Mouse (Mus musculus) embryonic facial prominence, embryonic 11.5 days (tissue): ENCODE data around the gene Cgnl1. TPM values are rescaled to one million over a fixed set of nuclear protein-coding genes. Genes with fewer than 3 reads are reported as not detected.

Source experiments
- ATAC-seq: fragments of 200-750 bp; cut with Nextera tagmentation; replicated peaks from 2 replicates; pipeline ENCODE4 v1.8.0; 2017; ENCODE audit warnings: low read depth; ENCODE audit not compliant: insufficient number of reproducible peaks, low FRiP score, low TSS enrichment
- DNase-seq: peaks from one replicate; pipeline ENCODE4 v3.0.0-alpha.2; 2015; ENCODE audit warnings: low spot score
- H3K27ac ChIP-seq: fragments of 300-500 bp; sonication (generic); replicated peaks from 2 replicates; pipeline ENCODE4 v1.5.1; 2014; ENCODE audit warnings: mild to moderate bottlenecking, low read depth, low read length, control low read depth
- H3K27me3 ChIP-seq: fragments of 300-500 bp; sonication (generic); 2 replicates; pipeline ENCODE4 v1.6.1; 2014; ENCODE audit warnings: mild to moderate bottlenecking, low read length, moderate library complexity, mixed read lengths; ENCODE audit not compliant: control insufficient read depth, insufficient read depth
- H3K36me3 ChIP-seq: fragments of 300-500 bp; sonication (generic); replicated peaks from 2 replicates; pipeline ENCODE4 v1.6.1; 2014; ENCODE audit warnings: low read depth, mild to moderate bottlenecking, low read length, moderate library complexity, mixed read lengths; ENCODE audit not compliant: control insufficient read depth, insufficient read depth
- H3K4me1 ChIP-seq: fragments of 300-500 bp; sonication (generic); 2 replicates; pipeline ENCODE4 v1.6.1; 2014; ENCODE audit warnings: low read length, mixed read lengths; ENCODE audit not compliant: control insufficient read depth, insufficient read depth
- H3K4me2 ChIP-seq: fragments of 300-500 bp; sonication (generic); 2 replicates; pipeline ENCODE4 v1.6.1; 2014; ENCODE audit warnings: low read depth, mild to moderate bottlenecking, control low read depth, low read length, moderate library complexity
- H3K4me3 ChIP-seq: fragments of 300-500 bp; sonication (generic); 2 replicates; pipeline ENCODE4 v1.5.1; 2014; ENCODE audit warnings: low read depth, low read length, control low read depth
- H3K9ac ChIP-seq: fragments of 300-500 bp; sonication (generic); replicated peaks from 2 replicates; pipeline ENCODE4 v1.6.1; 2014; ENCODE audit warnings: mild to moderate bottlenecking, control low read depth, low read length
- H3K9me3 ChIP-seq: fragments of 300-500 bp; sonication (generic); replicated peaks from 2 replicates; pipeline ENCODE4 v1.6.1; 2016; ENCODE audit warnings: mild to moderate bottlenecking, low read length, inconsistent platforms, mixed read lengths; ENCODE audit not compliant: control insufficient read depth
- WGBS: fragments of 180-500 bp; shearing (Covaris S2); extraction: QIAGEN DNeasy Blood & Tissue Kit; methylation state at CpG from one replicate; pipeline ENCODE4 v1.1.7; 2014; 5-methylcytosine and 5-hydroxymethylcytosine counted together
- polyA plus RNA-seq: library from polyadenylated mRNA; unstranded; fragments of >200 nt; fragmentation: Nextera tagmentation; extraction: Ambion mirVana; gene quantifications from 2 replicates; pipeline ENCODE4 v1.2.1, GENCODE M21; 2014

Gene Cgnl1
- polyA plus RNA-seq, 1 experiment from 2014 or later, result 5.4 TPM

GRCm38 (mm10) chr9:71694223-71694622 is 77.2 kb downstream of the Cgnl1 start:
- Histone ChIP-seq H3K4me3 (no peak overlapping the region), H3K36me3 (no peaks in the 10 kb centered on the region), H3K4me2 (no peak overlapping the region), H3K9ac (no peak overlapping the region), H3K27ac (no peak overlapping the region), H3K4me1 (no peaks in the 10 kb centered on the region), H3K9me3 (no peaks in the 10 kb centered on the region), H3K27me3 (no peaks in the 10 kb centered on the region)
- 36% methylated on average over 4 of the region's 4 CpGs for WGBS
- ATAC-seq, result no peak
- no peak for DNase-seq

GRCm38 (mm10) chr9:71693771-71694170 is 77.6 kb downstream of the Cgnl1 start:
- no peaks in the 10 kb centered on the region for H3K36me3 ChIP-seq
- no peaks in the 10 kb centered on the region for H3K27me3 ChIP-seq
- H3K4me3 ChIP-seq, result no peak overlapping the region
- WGBS, result 81% methylated on average over 4 of the region's 4 CpGs
- H3K4me2 ChIP-seq, result no peak overlapping the region
- H3K4me1 ChIP-seq, result no peaks in the 10 kb centered on the region
- H3K9me3 ChIP-seq, result no peaks in the 10 kb centered on the region
- H3K9ac ChIP-seq, result no peak overlapping the region
- ATAC-seq, result no peak
- DNase-seq, result no peak
- no peak overlapping the region for H3K27ac ChIP-seq

- Histone ChIP-seq H3K4me3 (no peak overlapping the region), H3K27ac (no peak overlapping the region), H3K4me1 (no peaks in the 10 kb centered on the region), H3K9ac (no peak overlapping the region), H3K36me3 (no peaks in the 10 kb centered on the region), H3K9me3 (no peaks in the 10 kb centered on the region), H3K27me3 (no peaks in the 10 kb centered on the region), H3K4me2 (no peak overlapping the region)
- DNase-seq, result no peak
- WGBS, result 87% methylated on average over 7 of the region's 7 CpGs
- no peak for ATAC-seq
Observed at GRCm38 (mm10) chr9:71692165-71692564, 79.2 kb downstream of the Cgnl1 start.

GRCm38 (mm10) chr9:71689369-71690073 is 81.9 kb downstream of the Cgnl1 start:
- WGBS, result 68% methylated on average over 2 of the region's 2 CpGs
- no peak overlapping the region for H3K9ac ChIP-seq
- no peak overlapping the region for H3K4me3 ChIP-seq
- no peak overlapping the region for H3K4me2 ChIP-seq
- ATAC-seq (no peak), DNase-seq (no peak)
- H3K4me1 ChIP-seq, result no peaks in the 10 kb centered on the region
- H3K9me3 ChIP-seq, result no peaks in the 10 kb centered on the region
- H3K27ac ChIP-seq, result no peak overlapping the region
- H3K27me3 ChIP-seq, result no peaks in the 10 kb centered on the region
- H3K36me3 ChIP-seq, result no peaks in the 10 kb centered on the region

GRCm38 (mm10) chr9:71686463-71686862 is 84.9 kb downstream of the Cgnl1 start:
- Histone ChIP-seq H3K27ac (no peak overlapping the region), H3K27me3 (no peaks in the 10 kb centered on the region), H3K4me3 (no peak overlapping the region), H3K4me2 (no peak overlapping the region), H3K9ac (no peak overlapping the region), H3K36me3 (no peaks in the 10 kb centered on the region), H3K9me3 (no peaks in the 10 kb centered on the region), H3K4me1 (no peaks in the 10 kb centered on the region)
- WGBS, result 85% methylated on average over 8 of the region's 8 CpGs
- ATAC-seq (no peak), DNase-seq (no peak)

GRCm38 (mm10) chr9:71684772-71685171 is 86.6 kb downstream of the Cgnl1 start:
- Histone ChIP-seq H3K4me2 (no peak overlapping the region), H3K27ac (no peak overlapping the region), H3K9ac (no peak overlapping the region), H3K4me3 (no peak overlapping the region), H3K4me1 (no peaks in the 10 kb centered on the region), H3K9me3 (no peaks in the 10 kb centered on the region), H3K27me3 (no peaks in the 10 kb centered on the region), H3K36me3 (no peaks in the 10 kb centered on the region)
- WGBS, result 69% methylated on average over 3 of the region's 3 CpGs
- DNase-seq (no peak), ATAC-seq (no peak)

- ATAC-seq (no peak), DNase-seq (no peak)
- no peaks in the 10 kb centered on the region for H3K27me3 ChIP-seq
- no peaks in the 10 kb centered on the region for H3K4me1 ChIP-seq
- no peaks in the 10 kb centered on the region for H3K9me3 ChIP-seq
- no peak overlapping the region for H3K27ac ChIP-seq
- H3K9ac ChIP-seq, result no peak overlapping the region
- no peak overlapping the region for H3K4me3 ChIP-seq
- WGBS, result 91% methylated on average over 9 of the region's 9 CpGs
- H3K36me3 ChIP-seq, result no peaks in the 10 kb centered on the region
- no peak overlapping the region for H3K4me2 ChIP-seq
Observed at GRCm38 (mm10) chr9:71680381-71680780, 91.0 kb downstream of the Cgnl1 start.

- H3K27ac ChIP-seq, result no peak overlapping the region
- no peak for ATAC-seq
- no peak for DNase-seq
- H3K4me2 ChIP-seq, result no peak overlapping the region
- H3K36me3 ChIP-seq, result no peaks in the 10 kb centered on the region
- H3K4me1 ChIP-seq, result no peaks in the 10 kb centered on the region
- no peaks in the 10 kb centered on the region for H3K27me3 ChIP-seq
- no peak overlapping the region for H3K9ac ChIP-seq
- WGBS, result 81% methylated on average over 11 of the region's 11 CpGs
- H3K9me3 ChIP-seq, result no peaks in the 10 kb centered on the region
- H3K4me3 ChIP-seq, result no peak overlapping the region
Observed at GRCm38 (mm10) chr9:71679103-71679815, 92.1 kb downstream of the Cgnl1 start.
